ENCODE assay signal across 8 mouse cellular contexts in the genomic region with DNA sequence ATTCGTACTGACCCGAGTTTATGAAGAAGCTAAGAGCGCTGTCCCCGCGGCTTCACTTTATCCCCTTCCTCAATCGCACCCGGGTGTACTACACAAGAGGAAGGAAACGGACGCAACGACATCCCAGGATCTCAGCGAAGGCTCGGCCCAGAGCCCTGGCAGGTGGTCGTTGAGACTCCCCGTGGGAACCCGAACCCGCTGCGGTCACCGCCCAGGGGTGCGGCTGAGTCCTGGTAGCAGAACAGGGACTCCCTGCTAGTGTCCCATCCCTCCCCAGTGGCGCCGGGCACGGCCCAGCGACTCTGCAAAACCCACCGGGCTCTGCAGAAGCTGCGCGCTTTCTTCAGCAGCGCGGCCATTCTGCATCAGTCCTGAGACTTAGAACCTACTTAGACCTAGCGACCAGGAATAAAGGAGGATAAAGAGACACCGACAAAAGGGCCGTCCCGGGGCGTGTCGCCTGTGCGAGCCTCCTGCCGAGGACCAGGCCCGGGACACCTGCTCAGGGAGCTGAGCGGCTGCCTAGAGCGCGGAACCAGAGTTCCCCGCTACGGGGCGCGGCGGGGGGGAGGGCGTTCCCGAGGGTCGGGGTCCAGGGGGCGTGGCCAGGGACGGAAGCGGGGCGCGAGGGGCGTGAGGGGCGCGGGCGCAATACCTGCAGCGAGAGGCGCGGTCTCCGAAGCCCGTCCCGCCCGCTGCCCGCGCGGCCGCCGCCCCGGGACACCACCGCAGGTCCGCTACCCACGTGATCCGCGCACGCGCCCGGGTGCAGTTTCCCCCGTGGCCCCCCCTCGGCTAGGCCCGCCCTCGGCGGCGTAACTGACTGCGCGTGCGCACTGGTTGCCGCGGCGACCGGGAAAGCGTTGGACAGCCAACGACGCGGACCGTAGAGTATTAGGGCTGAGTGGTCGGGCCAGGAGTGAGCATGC. TPM values are rescaled to one million over a fixed set of nuclear protein-coding genes. Genes with fewer than 3 reads are reported as not detected.
DNase-seq lines count a peak whose midpoint lies in the region; ATAC-seq lines count a peak whose summit lies in the region.

A gene (minus strand): TSS at position 747 of the 929 bp plus-strand sequence.
A gene (plus strand): TSS at position 799 of the 929 bp plus-strand sequence.

- H3K4me1 ChIP-seq in intestine, embryonic 15.5 days (replicated peaks) = peaks cover 5% of the 10 kb centered on the region

- DNase-seq in adrenal gland, adult 2 months = peak; percentile 98
- DNase-seq in embryo, embryonic 11 days = peak; percentile 95
- DNase-seq in gastrocnemius, postnatal 25 days = peak; percentile 93
- DNase-seq in left cerebral cortex, postnatal 25 days (ENCODE audit: low spot score in 2 of 2) = peak; percentile 95
- peak; percentile 94 for DNase-seq in mesoderm, embryonic 11.5 days (ENCODE audit: low read depth, low spot score)
- DNase-seq in right cerebral cortex, postnatal 25 days = peak; percentile 96
- DNase-seq in urinary bladder, postnatal 36 days (ENCODE audit: low spot score in 2 of 2) = peak; percentile 95

- peak within 1 kb of the TSS; percentile 71 for H3K27ac ChIP-seq in intestine, embryonic 15.5 days

- H3K36me3 ChIP-seq in intestine, embryonic 15.5 days = no peaks in the 10 kb centered on the region

- peak within 1 kb of the TSS; percentile 62 for H3K4me3 ChIP-seq in intestine, embryonic 15.5 days (replicated peaks)

- no peaks in the 10 kb centered on the region for H3K9me3 ChIP-seq in intestine, embryonic 15.5 days

- under 1% methylated on average over 95 of the region's 97 CpGs for WGBS in intestine, embryonic 15.5 days

- H3K27me3 ChIP-seq in intestine, embryonic 15.5 days (replicated peaks) = no peaks in the 10 kb centered on the region

- H3K4me2 ChIP-seq in intestine, embryonic 15.5 days (replicated peaks) = peak within 1 kb of the TSS; percentile 94

- intact Hi-C loops in left cerebral cortex, postnatal 25 days (cut with DNase I) = loop anchor here (2.0 kb wide), 1 partner anchor 16 kb away; a partner anchor contains a TSS

- H3K9ac ChIP-seq in intestine, embryonic 15.5 days = peak within 1 kb of the TSS; percentile 75

- peak; percentile 91 for ATAC-seq in intestine, embryonic 15.5 days

RNA-seq across cellular contexts. Expression of the first gene that starts in this region (rescaled TPM):
- total RNA-seq in adrenal gland, adult 2 months (2021) = 10 to 100 TPM; 38.7 to 39.3 TPM
- polyA plus RNA-seq in adrenal gland, adult 2 months (2012; rRNA removed) = 22.8 and 24.1 TPM in 2 replicates
- 10 to 100 TPM; 11.2 to 13.3 TPM for total RNA-seq in gastrocnemius, postnatal 25 days (2021)
- 28.8 and 32.6 TPM in 2 replicates for polyA plus RNA-seq in intestine, embryonic 15.5 days (2015; fragmentation: Nextera tagmentation; extraction: Ambion mirVana)
- total RNA-seq in left cerebral cortex, postnatal 25 days (2021) = 10 to 100 TPM; 44.8 to 47.1 TPM

RNA-seq across cellular contexts. Expression of the second gene that starts in this region (rescaled TPM):
- total RNA-seq in adrenal gland, adult 2 months (2021) = under 1 TPM in 1 of 2 experiments, not detected in 1; 0.09 TPM
- not detected in 2 replicates for polyA plus RNA-seq in adrenal gland, adult 2 months (2012; rRNA removed)
- total RNA-seq in gastrocnemius, postnatal 25 days (2021) = not detected
- polyA plus RNA-seq in intestine, embryonic 15.5 days (2015; fragmentation: Nextera tagmentation; extraction: Ambion mirVana) = 1.4 and 2.1 TPM in 2 replicates
- total RNA-seq in left cerebral cortex, postnatal 25 days (2021) = under 1 TPM; 0.21 to 0.25 TPM

Comparison
In these comparisons a context has a peak if more than half of its experiments do, and no peak if none do; other contexts are left out.
1. Peak in every context shown above with its lines: DNase-seq, ATAC-seq, H3K4me3 ChIP-seq and H3K27ac ChIP-seq.